ENCODE assay signal across 7 mouse cellular contexts in the genomic region with DNA sequence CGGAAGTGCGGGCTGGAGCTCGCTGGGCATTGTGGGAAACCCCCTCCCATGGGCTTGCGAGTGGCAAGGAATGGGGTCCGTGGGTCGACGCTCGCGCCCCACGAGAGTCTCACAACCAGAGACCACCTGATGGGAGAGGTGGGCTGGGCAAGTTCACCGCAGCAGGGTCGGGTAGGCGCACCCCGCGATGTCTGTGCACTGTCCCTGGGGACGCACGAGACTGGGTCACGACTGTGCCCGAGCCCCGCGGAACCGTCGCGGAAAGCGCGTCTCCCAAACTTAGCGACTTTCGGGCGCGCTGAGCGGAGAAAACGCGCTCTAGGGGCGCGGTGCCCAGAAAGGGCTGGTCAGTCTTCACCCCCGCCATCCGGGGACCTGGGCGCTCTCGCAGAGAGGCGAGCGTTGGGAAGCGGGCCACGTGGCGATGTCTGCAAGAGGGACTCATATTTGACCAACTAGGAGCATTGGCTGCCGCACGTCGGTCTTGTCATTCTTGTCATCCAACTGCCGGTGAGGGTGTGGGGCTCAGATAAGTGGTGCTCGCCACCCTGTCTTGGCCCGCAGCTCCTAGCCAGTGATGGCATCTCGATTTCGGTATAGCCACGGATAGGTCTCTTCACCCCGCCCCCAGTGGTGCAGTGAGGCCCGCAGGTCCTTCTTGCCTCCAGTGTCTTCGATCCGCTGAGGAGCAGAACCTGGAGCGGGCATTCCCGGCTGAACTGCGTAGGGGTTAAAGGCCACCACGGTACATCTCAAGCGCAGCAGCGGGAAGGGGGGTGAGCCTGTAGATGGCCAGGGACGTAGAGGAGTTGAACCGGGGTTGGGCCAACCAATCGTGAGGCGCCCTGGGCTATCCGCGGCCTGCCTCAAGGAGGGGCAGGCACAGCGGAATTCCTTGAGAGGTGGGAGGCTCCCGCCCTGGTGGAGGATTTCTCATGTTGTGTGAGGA. TPM values are rescaled to one million over a fixed set of nuclear protein-coding genes. Genes with fewer than 3 reads are reported as not detected.
DNase-seq lines count a peak whose midpoint lies in the region; ATAC-seq lines count a peak whose summit lies in the region.

No protein-coding gene starts in this region.

- H3K4me2 ChIP-seq in hindbrain, embryonic 12.5 days (replicated peaks): peak overlapping the region; percentile 95

- H3K4me1 ChIP-seq in hindbrain, embryonic 12.5 days: peaks cover 17% of the 10 kb centered on the region

- under 1% methylated on average over 71 of the region's 71 CpGs for WGBS in hindbrain, embryonic 12.5 days

- intact Hi-C loops in left cerebral cortex, postnatal 25 days (cut with DNase I): loop anchor here (2.0 kb wide), 1 partner anchor 37 kb away; the partner anchor contains the start of gene Tpd52l2

- peak; percentile 22 for ATAC-seq in activated CD4-positive, CD25-positive, alpha-beta regulatory T cell, adult 4 months
- peak; percentile 77 for ATAC-seq in hindbrain, embryonic 12.5 days (ENCODE audit: low FRiP score)
- ATAC-seq in megakaryocyte progenitor cell, adult 5-6 weeks (replicated peaks; ENCODE audit: poor library complexity): peak; percentile 68

- H3K27ac ChIP-seq in hindbrain, embryonic 12.5 days: peak overlapping the region; percentile 86

- peak overlapping the region; percentile 82 for H3K9ac ChIP-seq in hindbrain, embryonic 12.5 days

- peaks cover 24% of the 10 kb centered on the region for H3K27me3 ChIP-seq in hindbrain, embryonic 12.5 days

- H3K4me3 ChIP-seq in hindbrain, embryonic 12.5 days: peak overlapping the region; percentile 66

- H3K9me3 ChIP-seq in hindbrain, embryonic 12.5 days (replicated peaks): no peaks in the 10 kb centered on the region

- H3K36me3 ChIP-seq in hindbrain, embryonic 12.5 days: no peaks in the 10 kb centered on the region

- peak; percentile 82 for DNase-seq in cerebellum, adult 9-10 months
- peak; percentile 46 for DNase-seq in forelimb bud, embryonic 11.5 days (ENCODE audit: low read depth, low spot score)
- peak; percentile 27 to 34 for DNase-seq in left cerebral cortex, postnatal 25 days (ENCODE audit: low spot score in 2 of 2)
- DNase-seq in right cerebral cortex, postnatal 14 days: peak; percentile 56

RNA-seq across cellular contexts. Expression of gene Zbtb46, which starts 0.7 kb away (rescaled TPM):
- 1 to 10 TPM; 2.5 to 4.3 TPM for polyA plus RNA-seq in activated CD4-positive, CD25-positive, alpha-beta regulatory T cell, adult 4 months (2017; shearing (Covaris generic))
- 22.3 and 22.7 TPM in 2 replicates for polyA plus RNA-seq in hindbrain, embryonic 12.5 days (2016; fragmentation: Nextera tagmentation; extraction: Ambion mirVana)
- 10 to 100 TPM; 11.2 to 15.3 TPM for total RNA-seq in left cerebral cortex, postnatal 25 days (2021)
- 1.2 and 1.8 TPM in 2 replicates for total RNA-seq in megakaryocyte progenitor cell, adult 5-6 weeks (2015)
- 1.9 and 5.4 TPM in 2 replicates for total RNA-seq in megakaryocyte progenitor cell, adult 5-6 weeks (2017)

RNA-seq across cellular contexts. Expression of gene Abhd16b, which starts 33.1 kb away (rescaled TPM):
- polyA plus RNA-seq in activated CD4-positive, CD25-positive, alpha-beta regulatory T cell, adult 4 months (2017; shearing (Covaris generic)): not detected
- 0.12 TPM in 1 of 2 replicates, not detected in the other for polyA plus RNA-seq in hindbrain, embryonic 12.5 days (2016; fragmentation: Nextera tagmentation; extraction: Ambion mirVana)
- total RNA-seq in left cerebral cortex, postnatal 25 days (2021): not detected
- not detected in 2 replicates for total RNA-seq in megakaryocyte progenitor cell, adult 5-6 weeks (2015)
- total RNA-seq in megakaryocyte progenitor cell, adult 5-6 weeks (2017): not detected in 2 replicates

RNA-seq across cellular contexts. Expression of gene Tpd52l2, which starts 37.0 kb away (rescaled TPM):
- 100 to 1,000 TPM in 1 of 2 experiments, 10 to 100 TPM in 1; 88.0 to 103 TPM for polyA plus RNA-seq in activated CD4-positive, CD25-positive, alpha-beta regulatory T cell, adult 4 months (2017; shearing (Covaris generic))
- polyA plus RNA-seq in hindbrain, embryonic 12.5 days (2016; fragmentation: Nextera tagmentation; extraction: Ambion mirVana): 120 and 121 TPM in 2 replicates
- 10 to 100 TPM; 74.7 to 76.8 TPM for total RNA-seq in left cerebral cortex, postnatal 25 days (2021)
- 47.1 and 60.0 TPM in 2 replicates for total RNA-seq in megakaryocyte progenitor cell, adult 5-6 weeks (2015)
- 99.2 and 119 TPM in 2 replicates for total RNA-seq in megakaryocyte progenitor cell, adult 5-6 weeks (2017)

Comparison
In these comparisons a context has a peak if more than half of its experiments do, and no peak if none do; other contexts are left out.
1. Peak in every context shown above with its lines: DNase-seq, ATAC-seq, H3K4me3 ChIP-seq and H3K27ac ChIP-seq.
2. ATAC-seq: peak in every context shown above with its lines; median percentile 77 in hindbrain, embryonic 12.5 days; 68 in megakaryocyte progenitor cell, adult 5-6 weeks; 22 in activated CD4-positive, CD25-positive, alpha-beta regulatory T cell, adult 4 months.
3. DNase-seq: peak in every context shown above with its lines; median percentile 82 in cerebellum, adult 9-10 months; 56 in right cerebral cortex, postnatal 14 days; 46 in forelimb bud, embryonic 11.5 days; 30 in left cerebral cortex, postnatal 25 days.